Mouse (Mus musculus) erythroblast, embryonic 14.5 days (primary cell): Measurements from ENCODE around the gene Npnt. TPM values are rescaled to one million over a fixed set of nuclear protein-coding genes. Genes with fewer than 3 reads are reported as not detected.

Source experiments
- H3K27me3 ChIP-seq: 2 replicates; pipeline ENCODE4 v1.6.1; 2012; ENCODE audit warnings: inconsistent platforms; ENCODE audit not compliant: control insufficient read depth
- H3K36me3 ChIP-seq: 2 replicates; pipeline ENCODE4 v1.6.1; 2012; ENCODE audit warnings: mild to moderate bottlenecking, inconsistent platforms; ENCODE audit not compliant: control insufficient read depth
- H3K4me1 ChIP-seq: 2 replicates; pipeline ENCODE4 v1.6.1; 2012; ENCODE audit warnings: inconsistent platforms; ENCODE audit not compliant: control insufficient read depth
- H3K4me3 ChIP-seq: replicated peaks from 2 replicates; pipeline ENCODE3; 2012; ENCODE audit warnings: moderate library complexity, mild to moderate bottlenecking, inconsistent platforms
- H3K9me3 ChIP-seq: 2 replicates; pipeline ENCODE4 v1.6.1; 2012; ENCODE audit warnings: low read length, inconsistent platforms, mixed read lengths; ENCODE audit not compliant: control insufficient read depth
- GATA1 ChIP-seq: IDR thresholded peaks from 2 replicates; pipeline ENCODE4 v1.6.1; 2012; ENCODE audit warnings: low read length, inconsistent platforms, mixed read lengths
- TAL1 ChIP-seq: IDR thresholded peaks from 3 replicates; pipeline ENCODE4 v1.6.1; 2012; ENCODE audit warnings: low read length, inconsistent platforms, mixed read lengths
- polyA plus RNA-seq: library from polyadenylated mRNA; stranded (reverse); fragments of >175 nt; gene quantifications from 2 replicates; pipeline ENCODE4 v1.2.3, GENCODE M21; 2012

Npnt gene
- polyA plus RNA-seq, 1 experiment = not detected

DNA sequence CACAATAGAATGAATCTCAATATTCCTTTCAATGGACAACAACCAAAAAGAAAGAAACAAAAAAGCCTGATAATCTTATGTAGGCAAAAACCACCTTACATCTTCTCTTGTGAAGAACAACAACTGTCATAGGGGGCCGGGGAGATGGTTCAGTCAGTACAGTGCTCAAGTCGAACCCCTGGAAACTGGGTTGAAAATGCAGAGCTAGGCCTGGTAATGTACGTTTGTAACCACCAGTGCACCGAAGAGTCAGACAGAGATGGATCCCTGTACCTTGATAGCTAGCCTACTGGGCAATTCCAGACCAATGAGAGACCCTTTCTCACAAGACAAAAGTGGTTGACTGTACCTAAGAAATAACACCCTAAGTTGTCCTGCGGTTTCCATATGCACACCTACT, 47.2 kb downstream of the Npnt start:
- no peaks in the 10 kb centered on the region for H3K4me1 ChIP-seq
- no peaks in the 10 kb centered on the region for H3K36me3 ChIP-seq
- no peak overlapping the region for H3K4me3 ChIP-seq
- H3K9me3 ChIP-seq = no peaks in the 10 kb centered on the region
- TF ChIP-seq GATA1 (no peak), TAL1 (no peak)
- H3K27me3 ChIP-seq = no peaks in the 10 kb centered on the region

DNA sequence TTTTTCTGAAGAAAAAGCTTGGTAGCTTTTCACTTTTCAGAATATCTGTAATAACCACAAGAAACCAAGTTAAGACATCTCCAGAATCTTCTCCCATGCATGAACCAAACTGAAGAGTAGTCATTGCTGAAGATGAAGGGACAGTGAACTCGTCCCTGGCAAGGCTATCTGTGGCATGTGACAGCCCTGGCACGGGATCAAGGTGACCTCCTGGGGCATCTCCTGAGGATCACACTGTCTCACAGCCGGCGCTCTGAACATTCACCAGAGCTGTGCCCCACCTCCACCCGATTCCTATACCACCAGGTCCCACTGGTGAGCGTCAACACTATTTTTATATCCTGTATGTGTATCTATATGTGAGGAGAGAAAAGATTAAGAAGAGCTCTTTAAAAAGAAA, 47.9 kb downstream of the Npnt start:
- no peaks in the 10 kb centered on the region for H3K27me3 ChIP-seq
- no peak overlapping the region for H3K4me3 ChIP-seq
- no peaks in the 10 kb centered on the region for H3K4me1 ChIP-seq
- H3K36me3 ChIP-seq = no peaks in the 10 kb centered on the region
- H3K9me3 ChIP-seq = no peaks in the 10 kb centered on the region
- TF ChIP-seq GATA1 = no peak
- TF ChIP-seq TAL1 = no peak

DNA sequence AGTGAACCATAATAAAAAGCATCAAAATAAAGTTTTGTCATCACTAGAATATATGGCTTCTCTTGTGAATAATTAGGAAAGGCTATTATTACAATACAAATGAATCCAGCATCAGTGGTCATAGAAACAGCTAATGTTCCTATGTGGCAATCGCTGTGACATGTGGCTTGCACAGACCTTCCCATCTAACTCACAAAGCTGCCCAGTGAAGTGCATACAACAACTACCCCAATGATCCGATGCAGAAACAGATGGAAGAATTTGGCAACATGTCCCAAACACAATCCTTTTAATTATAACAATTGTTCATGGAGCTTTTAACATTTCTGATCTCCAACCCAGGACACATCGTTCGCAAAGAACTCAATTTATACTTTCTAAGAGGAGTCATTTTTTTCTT, 52.2 kb downstream of the Npnt start:
- H3K4me3 ChIP-seq = no peak overlapping the region
- no peaks in the 10 kb centered on the region for H3K36me3 ChIP-seq
- no peaks in the 10 kb centered on the region for H3K9me3 ChIP-seq
- H3K27me3 ChIP-seq = no peaks in the 10 kb centered on the region
- TF ChIP-seq GATA1 = no peak
- TF ChIP-seq TAL1 = no peak
- no peaks in the 10 kb centered on the region for H3K4me1 ChIP-seq

DNA sequence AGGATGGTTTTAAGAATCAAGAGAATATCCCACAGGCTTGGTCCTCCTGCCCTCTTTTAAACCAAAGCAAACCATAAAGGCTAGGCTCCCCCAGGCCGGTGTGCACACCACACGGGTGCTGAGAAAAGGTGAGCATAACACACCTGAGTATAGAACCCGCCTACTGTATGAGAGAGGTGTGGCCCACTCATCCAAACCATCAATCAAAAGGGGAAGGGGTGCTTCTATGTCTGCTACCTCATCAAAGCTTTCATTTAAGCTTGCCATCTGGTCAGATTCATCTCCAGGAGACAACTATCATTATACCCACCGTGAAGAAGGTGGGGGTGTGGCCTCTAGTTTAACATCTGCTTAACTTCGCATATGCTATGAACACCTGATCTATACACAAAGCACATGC, 52.7 kb downstream of the Npnt start:
- Histone ChIP-seq H3K36me3 (no peaks in the 10 kb centered on the region), H3K9me3 (no peaks in the 10 kb centered on the region)
- TF ChIP-seq GATA1 (no peak), TAL1 (no peak)

DNA sequence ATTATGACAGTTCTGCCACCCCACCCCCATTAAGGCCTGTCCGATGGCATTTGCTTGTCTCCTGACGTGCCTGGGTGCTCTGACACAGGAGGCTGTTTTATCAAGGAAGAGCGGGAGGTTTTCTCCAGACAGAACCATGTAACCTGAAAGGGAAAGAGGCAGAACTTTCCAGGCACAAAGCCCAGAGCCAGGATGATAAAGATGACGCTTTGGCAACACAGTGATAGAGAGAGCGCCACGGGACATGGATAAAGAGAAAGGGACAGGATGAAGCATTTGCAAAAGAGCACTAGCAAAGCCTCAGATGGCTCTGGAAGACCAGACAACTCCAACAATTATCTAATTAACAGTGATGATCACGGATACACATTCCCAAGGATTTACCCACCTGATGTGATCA, 56.0 kb downstream of the Npnt start:
- Histone ChIP-seq H3K9me3 (no peaks in the 10 kb centered on the region), H3K27me3 (no peaks in the 10 kb centered on the region), H3K36me3 (no peaks in the 10 kb centered on the region), H3K4me1 (no peaks in the 10 kb centered on the region), H3K4me3 (no peak overlapping the region)
- no peak for TF ChIP-seq TAL1
- no peak for TF ChIP-seq GATA1

More for the DNA sequence above, 52.7 kb downstream of the Npnt start:
- H3K27me3 ChIP-seq = no peaks in the 10 kb centered on the region
- no peaks in the 10 kb centered on the region for H3K4me1 ChIP-seq
- H3K4me3 ChIP-seq = no peak overlapping the region

DNA sequence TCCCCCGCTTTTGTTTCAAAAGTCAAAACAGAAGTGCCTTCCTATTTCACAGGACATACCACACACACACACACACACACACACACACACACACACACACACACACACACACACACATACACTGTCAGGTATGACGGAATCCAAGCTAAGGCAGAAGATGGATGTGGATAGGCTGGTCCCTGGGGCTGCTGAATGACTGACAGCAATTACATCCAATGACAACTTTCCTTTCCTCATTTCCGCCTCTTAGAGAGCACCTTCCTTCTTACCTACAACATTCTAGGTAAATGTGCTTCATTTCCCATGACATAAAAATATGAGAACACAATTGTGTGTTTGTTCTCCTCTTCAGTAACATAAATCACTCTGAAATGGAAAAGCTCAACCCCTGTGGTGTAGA, 56.4 kb downstream of the Npnt start:
- TF ChIP-seq GATA1 = no peak
- no peak for TF ChIP-seq TAL1
- no peak overlapping the region for H3K4me3 ChIP-seq
- H3K9me3 ChIP-seq = no peaks in the 10 kb centered on the region
- no peaks in the 10 kb centered on the region for H3K36me3 ChIP-seq
- no peaks in the 10 kb centered on the region for H3K27me3 ChIP-seq
- H3K4me1 ChIP-seq = no peaks in the 10 kb centered on the region

DNA sequence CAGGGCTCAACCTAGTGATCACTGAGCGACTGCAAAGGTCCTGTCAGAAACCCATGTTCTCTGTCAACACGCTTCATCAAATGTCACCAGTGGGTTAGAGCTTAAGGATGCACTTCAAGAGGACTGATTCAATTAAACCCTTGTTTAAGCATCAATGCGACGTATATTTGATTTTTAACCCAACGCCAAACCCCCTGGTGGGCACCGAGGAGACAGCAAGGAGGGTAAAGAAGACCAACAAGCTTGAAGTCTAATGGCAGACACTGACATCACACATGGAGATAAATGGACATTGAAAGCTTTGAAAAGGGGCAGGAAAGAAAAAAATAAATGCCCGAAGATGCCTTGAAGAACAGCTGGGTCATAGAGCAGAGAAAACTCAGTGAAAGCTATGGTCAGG, 57.0 kb downstream of the Npnt start:
- TF ChIP-seq TAL1 (no peak), GATA1 (no peak)
- Histone ChIP-seq H3K4me1 (no peaks in the 10 kb centered on the region), H3K27me3 (no peaks in the 10 kb centered on the region), H3K36me3 (no peaks in the 10 kb centered on the region), H3K9me3 (no peaks in the 10 kb centered on the region), H3K4me3 (no peak overlapping the region)

DNA sequence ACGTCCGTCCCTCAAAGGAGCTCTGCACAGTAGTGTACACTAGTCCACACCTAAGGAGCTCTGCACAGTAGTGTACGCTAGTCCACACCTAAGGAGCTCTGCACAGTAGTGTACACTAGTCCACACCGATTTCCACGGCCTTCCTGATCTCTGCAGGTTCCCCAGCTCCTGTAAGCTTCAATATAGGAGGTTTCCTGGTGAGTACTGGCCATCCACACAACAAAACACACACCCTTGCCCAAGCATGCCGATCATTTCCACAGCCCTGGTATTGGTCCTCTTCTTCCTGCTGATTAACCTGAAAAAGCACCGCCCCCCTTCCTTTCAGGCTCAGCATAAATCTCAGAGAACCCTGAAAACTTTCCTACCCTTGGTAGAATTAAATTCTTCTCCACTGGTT, 57.6 kb downstream of the Npnt start:
- Histone ChIP-seq H3K36me3 (no peaks in the 10 kb centered on the region), H3K27me3 (no peaks in the 10 kb centered on the region), H3K4me1 (peaks cover 1% of the 10 kb centered on the region), H3K9me3 (no peaks in the 10 kb centered on the region), H3K4me3 (no peak overlapping the region)
- TF ChIP-seq TAL1 (no peak), GATA1 (no peak)

DNA sequence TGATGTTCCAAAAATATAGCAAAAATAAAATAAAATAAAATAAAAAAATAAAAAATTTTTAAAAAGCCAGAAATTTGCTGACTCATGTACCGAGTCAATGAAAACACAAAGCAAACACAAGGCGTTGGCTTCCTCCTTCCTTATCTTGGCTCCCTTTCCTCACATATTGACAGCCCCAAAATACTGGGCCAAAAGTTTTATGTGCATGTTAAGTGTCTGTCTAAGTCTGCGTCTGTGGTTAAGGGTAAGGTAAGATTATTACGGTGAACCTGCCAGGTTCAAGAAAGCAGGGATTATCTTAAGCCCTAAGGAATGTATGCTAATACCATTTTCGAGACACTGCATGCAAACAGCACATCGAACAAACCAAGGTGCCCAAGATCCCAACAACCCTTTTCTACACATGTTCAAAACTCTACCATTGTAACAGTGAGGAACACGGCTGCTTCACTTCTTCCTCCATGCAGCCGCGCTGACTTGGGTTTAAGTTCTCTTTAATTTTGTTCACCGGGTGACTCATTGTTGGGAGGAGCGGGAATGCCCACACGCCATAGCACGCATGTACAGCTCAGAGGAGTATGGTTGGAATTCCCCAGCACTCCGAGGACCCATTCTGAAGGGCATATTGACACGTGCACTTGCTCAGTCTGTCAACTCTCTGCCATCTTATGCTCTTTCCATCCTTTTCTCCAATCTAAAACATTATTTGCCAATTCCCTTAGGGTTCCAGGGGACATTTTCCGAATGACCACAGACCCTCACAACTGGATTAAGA, 62.8 kb downstream of the Npnt start:
- Histone ChIP-seq H3K27me3 (no peaks in the 10 kb centered on the region), H3K4me3 (no peak overlapping the region), H3K9me3 (no peaks in the 10 kb centered on the region), H3K4me1 (peaks cover 10% of the 10 kb centered on the region), H3K36me3 (no peaks in the 10 kb centered on the region)
- TF ChIP-seq TAL1 (no peak), GATA1 (no peak)

DNA sequence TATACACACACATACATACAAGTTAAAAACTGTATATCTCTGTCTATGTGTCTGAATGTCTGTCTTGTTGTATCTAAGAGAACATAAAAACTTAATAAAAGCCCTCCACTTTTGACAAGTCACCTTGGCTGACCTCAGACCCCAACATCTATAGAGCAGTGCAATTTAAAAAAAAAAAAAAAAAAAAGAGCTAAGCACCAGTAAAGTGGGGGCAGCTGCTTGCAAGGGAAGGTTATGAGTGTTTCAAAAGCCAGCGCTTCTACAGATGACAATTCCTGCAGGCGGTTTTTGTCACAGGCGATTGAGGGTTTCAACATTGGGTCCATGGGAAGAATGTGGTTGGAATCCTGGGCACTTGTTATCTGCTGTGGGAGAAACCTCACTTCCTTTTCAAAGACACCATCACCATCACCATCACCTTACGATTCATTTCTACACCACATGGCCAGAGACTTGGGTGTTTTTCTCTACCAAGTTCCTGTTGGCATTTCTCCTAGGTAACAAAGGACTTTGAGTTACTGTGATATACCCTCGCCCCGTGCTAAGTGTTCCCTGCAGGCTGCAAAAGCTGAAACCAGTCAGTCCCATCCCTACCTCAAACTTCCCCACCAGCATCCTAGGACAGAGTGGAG, 63.6 kb downstream of the Npnt start:
- no peak for TF ChIP-seq TAL1
- TF ChIP-seq GATA1 = no peak
- H3K36me3 ChIP-seq = no peaks in the 10 kb centered on the region
- no peaks in the 10 kb centered on the region for H3K9me3 ChIP-seq
- no peaks in the 10 kb centered on the region for H3K27me3 ChIP-seq
- H3K4me3 ChIP-seq = no peak overlapping the region
- H3K4me1 ChIP-seq = peaks cover 10% of the 10 kb centered on the region
